In the genomic region with DNA sequence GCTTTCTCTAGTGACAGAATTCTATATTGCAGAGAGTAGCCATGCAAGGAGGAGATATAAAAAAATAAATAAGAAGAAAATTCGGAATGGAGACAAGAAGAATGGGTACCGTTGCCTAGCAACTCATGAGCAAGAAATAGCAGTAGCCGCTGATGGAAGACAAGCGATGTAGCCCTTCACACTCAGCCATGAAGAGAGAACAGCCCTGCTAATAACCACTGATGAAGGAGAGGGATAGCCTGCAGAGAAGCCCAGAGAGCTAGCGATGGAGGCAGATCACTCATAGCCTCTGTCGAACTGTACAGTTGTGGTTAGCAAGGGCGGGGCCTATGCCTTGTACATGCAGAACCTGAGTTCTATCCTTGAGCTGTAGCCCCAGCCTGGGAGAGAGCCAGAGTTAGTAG, we compare ENCODE assay signal across 19 mouse cellular contexts.
A peak's percentile ranks its signal among the peaks of the same experiment; 100 is the strongest.
DNase-seq lines count a peak whose midpoint lies in the region; ATAC-seq lines count a peak whose summit lies in the region.
"Had no signal": no experiment of that assay in that cellular context is flagged by ENCODE, and none has a peak within 500 bp of the region (broad histone marks: within the 10 kb centered on the region; RNA-seq: fewer than 3 reads in every experiment).

No protein-coding gene starts in this region.

- H3K27me3 ChIP-seq in midbrain, embryonic 15.5 days (replicated peaks): no peaks in the 10 kb centered on the region
- H3K27me3 ChIP-seq in midbrain, embryonic 14.5 days (ENCODE audit: control insufficient read depth, insufficient read depth, low read length): no peaks in the 10 kb centered on the region
- no peaks in the 10 kb centered on the region for H3K27me3 ChIP-seq in hindbrain, embryonic 16.5 days (replicated peaks; ENCODE audit: control insufficient read depth, insufficient read depth, low read length)
- H3K27me3 ChIP-seq: heart, embryonic 13.5 days; limb, embryonic 13.5 days; stomach, embryonic 15.5 days had no signal

- H3K9me3 ChIP-seq in midbrain, embryonic 15.5 days: no peaks in the 10 kb centered on the region
- no peaks in the 10 kb centered on the region for H3K9me3 ChIP-seq in midbrain, embryonic 14.5 days (ENCODE audit: control insufficient read depth, low read length)
- no peaks in the 10 kb centered on the region for H3K9me3 ChIP-seq in hindbrain, embryonic 16.5 days (ENCODE audit: control insufficient read depth, low read length)
- H3K9me3 ChIP-seq: forebrain, embryonic 10.5 days; stomach, embryonic 15.5 days had no signal

- peak; percentile 45 for ATAC-seq in midbrain, embryonic 15.5 days (replicated peaks)
- no peak for ATAC-seq in midbrain, embryonic 14.5 days (ENCODE audit: low FRiP score, low TSS enrichment)
- ATAC-seq in hindbrain, embryonic 16.5 days: peak; percentile 92

- WGBS in midbrain, embryonic 15.5 days: 84% methylated on average over 7 of the region's 7 CpGs
- 77% methylated on average over 7 of the region's 7 CpGs for WGBS in midbrain, embryonic 14.5 days
- 56% methylated on average over 7 of the region's 7 CpGs for WGBS in hindbrain, embryonic 16.5 days

- H3K4me2 ChIP-seq in midbrain, embryonic 15.5 days: no peak overlapping the region
- H3K4me2 ChIP-seq in midbrain, embryonic 14.5 days (ENCODE audit: low read length): no peak overlapping the region
- no peak overlapping the region for H3K4me2 ChIP-seq in hindbrain, embryonic 16.5 days (ENCODE audit: low read length)
- H3K4me2 ChIP-seq: heart, embryonic 13.5 days; limb, embryonic 13.5 days; stomach, embryonic 15.5 days had no signal

- no peaks in the 10 kb centered on the region for H3K4me1 ChIP-seq in midbrain, embryonic 15.5 days
- no peaks in the 10 kb centered on the region for H3K4me1 ChIP-seq in midbrain, embryonic 14.5 days (ENCODE audit: control insufficient read depth, insufficient read depth, low read length)
- H3K4me1 ChIP-seq in hindbrain, embryonic 16.5 days (ENCODE audit: control insufficient read depth, insufficient read depth, low read depth, low read length): no peaks in the 10 kb centered on the region
- H3K4me1 ChIP-seq: forebrain, embryonic 10.5 days had no signal

- no peaks in the 10 kb centered on the region for H3K36me3 ChIP-seq in midbrain, embryonic 15.5 days (replicated peaks)
- no peaks in the 10 kb centered on the region for H3K36me3 ChIP-seq in midbrain, embryonic 14.5 days (ENCODE audit: control insufficient read depth, insufficient read depth, low read length)
- H3K36me3 ChIP-seq in hindbrain, embryonic 16.5 days (ENCODE audit: control insufficient read depth, insufficient read depth, low read length): no peaks in the 10 kb centered on the region
- H3K36me3 ChIP-seq: forebrain, embryonic 10.5 days; heart, embryonic 13.5 days; limb, embryonic 13.5 days; stomach, embryonic 15.5 days had no signal

- peak; percentile 16 to 50 for DNase-seq in frontal cortex, adult 2 months (ENCODE audit: extremely low spot score in 1 of 2, low spot score in 1 of 2)
- no peak for DNase-seq in frontal cortex, postnatal 14 days (ENCODE audit: low spot score in 2 of 2)
- DNase-seq in midbrain, embryonic 14.5 days: no peak
- DNase-seq in right cerebral cortex, postnatal 4 days: peak; percentile 18
- no peak for DNase-seq in gastrocnemius, postnatal 10 days
- DNase-seq: adrenal gland, adult 8-10 months; B cell, adult 2 months; cerebellum, postnatal 14 days; gastrocnemius, postnatal 36 days; kidney, adult 8-10 months; lung, adult 18-20 months; thymus, postnatal 4 days had no signal

- no peak overlapping the region for H3K27ac ChIP-seq in midbrain, embryonic 15.5 days
- no peak overlapping the region for H3K27ac ChIP-seq in midbrain, embryonic 14.5 days (replicated peaks; ENCODE audit: low read depth, low read length)
- H3K27ac ChIP-seq in hindbrain, embryonic 16.5 days (ENCODE audit: low read depth, low read length): peak overlapping the region; percentile 53; the same call in 1 of the 2 replicates
- H3K27ac ChIP-seq: forebrain, embryonic 10.5 days; heart, embryonic 13.5 days; limb, embryonic 13.5 days; stomach, embryonic 15.5 days had no signal

- H3K9ac ChIP-seq in midbrain, embryonic 15.5 days: no peak overlapping the region
- H3K9ac ChIP-seq in midbrain, embryonic 14.5 days (replicated peaks; ENCODE audit: low read length): no peak overlapping the region
- no peak overlapping the region for H3K9ac ChIP-seq in hindbrain, embryonic 16.5 days (ENCODE audit: low read depth, low read length)
- H3K9ac ChIP-seq: heart, embryonic 13.5 days; limb, embryonic 13.5 days; stomach, embryonic 15.5 days had no signal

- H3K4me3 ChIP-seq in midbrain, embryonic 15.5 days: no peak overlapping the region
- H3K4me3 ChIP-seq in midbrain, embryonic 14.5 days (replicated peaks; ENCODE audit: low read depth, low read length): no peak overlapping the region
- H3K4me3 ChIP-seq in hindbrain, embryonic 16.5 days (ENCODE audit: low read length): no peak overlapping the region
- H3K4me3 ChIP-seq: forebrain, embryonic 10.5 days; heart, embryonic 13.5 days; limb, embryonic 13.5 days; myocyte; stomach, embryonic 15.5 days had no signal

Comparison
In these comparisons a context has a peak if more than half of its experiments do, and no peak if none do; other contexts are left out.
1. DNase-seq: peak in frontal cortex, adult 2 months (2 of 2) and right cerebral cortex, postnatal 4 days (single experiment); none in frontal cortex, postnatal 14 days (0 of 2), midbrain, embryonic 14.5 days (single experiment) and gastrocnemius, postnatal 10 days (single experiment).